Mouse (Mus musculus): ENCODE results near the gene Prkce.

DNA sequence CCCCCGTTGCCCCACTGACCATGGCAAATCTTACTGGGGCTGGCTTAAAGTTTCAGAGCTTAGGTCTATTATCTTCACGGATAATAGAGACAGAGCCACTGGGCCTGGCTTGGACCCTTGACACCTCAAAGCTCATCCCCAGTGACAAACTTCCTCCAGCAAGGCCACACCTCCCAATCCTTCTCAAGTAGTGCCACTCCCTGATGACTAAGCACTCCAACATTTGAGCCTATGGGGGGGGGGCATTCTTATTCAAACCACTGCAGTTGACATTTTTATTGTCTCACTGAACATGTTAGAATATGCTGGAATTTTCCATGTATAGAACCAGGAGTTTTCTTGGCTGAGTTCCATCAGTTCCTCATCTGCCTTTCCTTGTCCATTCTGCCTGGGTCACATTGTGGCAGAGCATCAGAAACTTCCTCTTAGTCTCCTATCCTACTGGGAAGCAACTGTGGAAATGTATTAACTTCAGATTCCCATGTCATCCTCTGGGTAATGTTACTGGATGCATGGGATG is 523.3 kb downstream of the Prkce start:
- no peak for TF ChIP-seq CTCF (IDR thresholded peaks at IDR 0.05; ENCODE audit: control insufficient read depth, insufficient read depth, low read length)
- no peak for TF ChIP-seq POLR2A (IDR thresholded peaks at IDR 0.05; ENCODE audit: borderline replicate concordance, control insufficient read depth, low read depth, low read length)

Data from bone marrow, adult 2 months (tissue).